Mouse (Mus musculus) hindbrain, embryonic 11.5 days (tissue): Measurements from ENCODE around the gene Dennd2a. TPM values are rescaled to one million over a fixed set of nuclear protein-coding genes. Genes with fewer than 3 reads are reported as not detected.

ENCODE experiments used
- ATAC-seq: fragments of 200-750 bp; cut with Nextera tagmentation; 2 replicates; pipeline ENCODE4 v1.8.0; 2017; ENCODE audit warnings: mild to moderate bottlenecking, moderate TSS enrichment, moderate library complexity; ENCODE audit not compliant: low FRiP score
- DNase-seq: peaks from one replicate; pipeline ENCODE4 v3.0.0-alpha.2; 2015; ENCODE audit warnings: low spot score
- H3K27ac ChIP-seq: fragments of 300-500 bp; sonication (generic); 2 replicates; pipeline ENCODE4 v1.5.1; 2014; ENCODE audit warnings: mild to moderate bottlenecking, low read depth, low read length
- H3K27me3 ChIP-seq: fragments of 300-500 bp; sonication (generic); 2 replicates; pipeline ENCODE4 v1.6.1; 2014; ENCODE audit warnings: mild to moderate bottlenecking, low read length, moderate library complexity, mixed read lengths; ENCODE audit not compliant: control insufficient read depth, insufficient read depth
- H3K36me3 ChIP-seq: fragments of 300-500 bp; sonication (generic); 2 replicates; pipeline ENCODE4 v1.6.1; 2014; ENCODE audit warnings: mild to moderate bottlenecking, low read length, moderate library complexity, mixed read lengths; ENCODE audit not compliant: control insufficient read depth, insufficient read depth
- H3K4me1 ChIP-seq: fragments of 300-500 bp; sonication (generic); replicated peaks from 2 replicates; pipeline ENCODE4 v1.6.1; 2014; ENCODE audit warnings: low read length, mixed read lengths; ENCODE audit not compliant: control insufficient read depth, insufficient read depth
- H3K4me2 ChIP-seq: fragments of 300-500 bp; sonication (generic); replicated peaks from 2 replicates; pipeline ENCODE4 v1.6.1; 2014; ENCODE audit warnings: mild to moderate bottlenecking, low read depth, low read length
- H3K4me3 ChIP-seq: fragments of 300-500 bp; sonication (generic); 2 replicates; pipeline ENCODE4 v1.5.1; 2014; ENCODE audit warnings: low read depth, low read length
- H3K9ac ChIP-seq: fragments of 300-500 bp; sonication (generic); 2 replicates; pipeline ENCODE4 v1.6.1; 2014; ENCODE audit warnings: low read depth, low read length
- H3K9me3 ChIP-seq: fragments of 300-500 bp; sonication (generic); 2 replicates; pipeline ENCODE4 v1.6.1; 2016; ENCODE audit warnings: low read length; ENCODE audit not compliant: control insufficient read depth
- WGBS: fragments of 180-500 bp; shearing (Covaris S2); extraction: QIAGEN DNeasy Blood & Tissue Kit; methylation state at CpG from one replicate; pipeline ENCODE4 v1.1.7; 2014; 5-methylcytosine and 5-hydroxymethylcytosine counted together
- polyA plus RNA-seq: library from polyadenylated mRNA; unstranded; fragments of >200 nt; fragmentation: Nextera tagmentation; extraction: Ambion mirVana; gene quantifications from 2 replicates; pipeline ENCODE4 v1.2.1, GENCODE M21; 2014

Dennd2a gene
- polyA plus RNA-seq, 1 experiment from 2014 or later: 38.8 TPM

GRCm38 (mm10) chr6:39545474-39545873 lies 12.2 kb downstream of the Dennd2a start:
- Histone ChIP-seq H3K9ac (no peak overlapping the region), H3K27ac (no peak overlapping the region)
- no peak for ATAC-seq

GRCm38 (mm10) chr6:39543769-39544420 lies 13.8 kb downstream of the Dennd2a start:
- no peak for ATAC-seq

More at GRCm38 (mm10) chr6:39545474-39545873, 12.2 kb downstream of the Dennd2a start:
- Histone ChIP-seq H3K4me3 (no peak overlapping the region), H3K9me3 (no peaks in the 10 kb centered on the region), H3K4me1 (peaks cover 18% of the 10 kb centered on the region), H3K27me3 (no peaks in the 10 kb centered on the region), H3K4me2 (no peak overlapping the region), H3K36me3 (no peaks in the 10 kb centered on the region)
- no peak for DNase-seq
- 88% methylated on average over 7 of the region's 7 CpGs for WGBS

GRCm38 (mm10) chr6:39542631-39543597 lies 14.8 kb downstream of the Dennd2a start:
- DNase-seq: peak; percentile 77
- no peak overlapping the region for H3K4me3 ChIP-seq
- H3K27ac ChIP-seq: peak overlapping the region; percentile 82
- no peaks in the 10 kb centered on the region for H3K36me3 ChIP-seq
- peaks cover 25% of the 10 kb centered on the region for H3K4me1 ChIP-seq
- H3K9ac ChIP-seq: peak overlapping the region; percentile 15
- peak; percentile 76 for ATAC-seq
- 13% methylated on average over 15 of the region's 15 CpGs for WGBS
- no peaks in the 10 kb centered on the region for H3K27me3 ChIP-seq
- H3K4me2 ChIP-seq: no peak overlapping the region
- no peaks in the 10 kb centered on the region for H3K9me3 ChIP-seq

More at GRCm38 (mm10) chr6:39543769-39544420, 13.8 kb downstream of the Dennd2a start:
- no peak overlapping the region for H3K4me3 ChIP-seq
- no peaks in the 10 kb centered on the region for H3K27me3 ChIP-seq
- H3K36me3 ChIP-seq: no peaks in the 10 kb centered on the region
- H3K4me2 ChIP-seq: no peak overlapping the region
- H3K4me1 ChIP-seq: peaks cover 25% of the 10 kb centered on the region
- peak overlapping the region; percentile 45 for H3K9ac ChIP-seq
- no peak for DNase-seq
- H3K27ac ChIP-seq: peak overlapping the region; percentile 82
- no peaks in the 10 kb centered on the region for H3K9me3 ChIP-seq
- 12% methylated on average over 15 of the region's 15 CpGs for WGBS

DNA sequence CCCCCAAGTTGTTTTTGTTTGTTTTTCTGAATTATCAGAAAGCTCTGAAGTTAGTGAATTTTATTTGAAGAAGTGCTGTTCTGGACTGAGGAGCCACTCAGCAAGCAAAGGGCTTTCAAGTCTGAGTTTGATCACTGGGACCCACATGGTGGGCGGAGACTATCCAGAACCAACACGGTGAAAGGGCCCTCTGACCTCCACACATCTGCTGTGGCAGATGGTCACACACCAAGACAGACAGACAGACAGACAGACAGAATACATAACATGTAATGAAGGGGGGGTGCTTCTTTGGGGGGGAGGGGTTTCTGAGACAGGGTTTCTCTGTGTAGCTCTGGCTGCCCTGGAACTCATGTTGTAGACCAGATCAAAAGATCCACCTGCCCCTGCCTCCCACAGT lies 17.1 kb downstream of the Dennd2a start:
- peak; percentile 34 for DNase-seq
- ATAC-seq: no peak
- Histone ChIP-seq H3K9ac (no peak overlapping the region), H3K27me3 (no peaks in the 10 kb centered on the region), H3K4me3 (no peak overlapping the region), H3K36me3 (no peaks in the 10 kb centered on the region), H3K27ac (peak overlapping the region; percentile 79; the same call in 1 of the 2 replicates), H3K9me3 (no peaks in the 10 kb centered on the region), H3K4me1 (peaks cover 25% of the 10 kb centered on the region), H3K4me2 (no peak overlapping the region)
- WGBS: 40% methylated on average over 2 of the region's 2 CpGs

DNA sequence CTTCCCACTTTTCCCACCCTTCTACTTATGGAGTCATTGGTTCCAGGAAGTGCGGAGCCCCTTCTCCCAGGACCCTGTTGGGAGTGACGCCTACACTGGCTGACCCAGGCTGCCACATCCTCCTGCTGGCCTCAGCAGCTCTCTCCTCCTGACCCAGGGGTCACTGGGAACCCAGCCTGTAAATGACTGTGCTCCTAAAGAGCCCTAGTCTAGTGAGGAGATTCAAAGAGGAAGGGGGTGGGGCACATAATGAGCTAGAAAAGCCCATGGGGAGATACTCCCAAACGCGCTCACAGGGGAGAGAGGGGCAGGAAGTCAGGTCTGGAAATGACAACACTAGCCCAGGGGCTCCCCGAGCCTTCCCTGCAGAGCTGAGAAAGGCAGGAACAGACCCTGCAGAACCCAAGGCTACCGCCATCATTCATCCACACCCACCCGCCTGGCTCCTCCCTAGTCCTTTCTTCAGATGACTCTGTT lies 17.9 kb downstream of the Dennd2a start:
- H3K36me3 ChIP-seq: no peaks in the 10 kb centered on the region
- H3K9ac ChIP-seq: 0 out of 2 replicates have a peak overlapping the region, but pooled peaks have one; percentile 11
- no peak overlapping the region for H3K4me3 ChIP-seq
- H3K4me2 ChIP-seq: peak overlapping the region; percentile 11; the same call in 1 of the 2 replicates
- DNase-seq: peak; percentile 49
- peak; percentile 59 for ATAC-seq
- peak overlapping the region; percentile 79 for H3K27ac ChIP-seq
- H3K4me1 ChIP-seq: peaks cover 25% of the 10 kb centered on the region
- WGBS: 9% methylated on average over 7 of the region's 7 CpGs
- no peaks in the 10 kb centered on the region for H3K9me3 ChIP-seq
- no peaks in the 10 kb centered on the region for H3K27me3 ChIP-seq

DNA sequence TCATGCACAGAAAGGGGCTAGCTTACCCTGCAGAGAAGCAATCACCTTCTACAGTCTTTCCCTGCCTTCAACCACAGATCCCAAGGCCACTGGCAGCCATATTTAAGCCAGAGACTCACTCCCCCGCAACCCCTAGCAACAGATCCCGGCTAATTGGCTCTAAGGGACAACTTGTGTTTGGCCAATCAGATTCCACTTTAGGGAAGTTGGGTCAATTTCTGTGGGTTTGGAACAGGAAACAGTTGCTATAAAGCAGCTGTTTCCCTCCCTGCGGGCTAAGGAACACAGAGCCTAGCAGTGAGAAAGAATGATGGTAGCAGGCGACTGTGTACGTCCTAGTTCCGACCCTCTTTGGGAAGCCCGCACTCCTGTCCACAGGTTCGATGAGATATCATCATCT lies 19.4 kb downstream of the Dennd2a start:
- no peak for DNase-seq
- no peak overlapping the region for H3K4me3 ChIP-seq
- peaks cover 15% of the 10 kb centered on the region for H3K4me1 ChIP-seq
- no peak overlapping the region for H3K4me2 ChIP-seq
- H3K36me3 ChIP-seq: no peaks in the 10 kb centered on the region
- no peaks in the 10 kb centered on the region for H3K9me3 ChIP-seq
- no peak overlapping the region for H3K27ac ChIP-seq
- no peak for ATAC-seq
- 80% methylated on average over 8 of the region's 8 CpGs for WGBS
- no peaks in the 10 kb centered on the region for H3K27me3 ChIP-seq
- no peak overlapping the region for H3K9ac ChIP-seq

DNA sequence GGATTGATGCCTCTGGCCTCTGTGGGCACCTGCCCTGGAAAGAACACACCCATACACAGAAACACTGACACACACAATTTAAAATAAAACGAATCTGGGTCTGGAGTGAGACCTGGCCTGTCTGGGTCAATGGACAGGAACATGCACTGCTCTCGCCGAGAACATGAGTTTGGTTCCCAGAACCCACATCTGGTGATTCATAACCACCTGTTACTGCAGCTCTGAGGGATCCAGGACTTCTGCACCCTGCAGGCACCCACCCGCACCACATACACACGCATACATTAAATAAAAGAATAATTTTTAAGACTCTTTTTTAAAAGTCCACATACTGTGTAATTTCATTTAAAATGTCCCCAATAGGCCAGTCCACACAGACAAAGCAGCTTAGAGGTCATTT lies 20.4 kb downstream of the Dennd2a start:
- Histone ChIP-seq H3K9ac (no peak overlapping the region), H3K27ac (no peak overlapping the region), H3K9me3 (no peaks in the 10 kb centered on the region), H3K27me3 (no peaks in the 10 kb centered on the region), H3K4me2 (no peak overlapping the region), H3K4me1 (peaks cover 9% of the 10 kb centered on the region), H3K4me3 (no peak overlapping the region), H3K36me3 (no peaks in the 10 kb centered on the region)
- ATAC-seq: no peak
- no peak for DNase-seq
- WGBS: 89% methylated on average over 5 of the region's 5 CpGs

GRCm38 (mm10) chr6:39536621-39537020 lies 21.0 kb downstream of the Dennd2a start:
- ATAC-seq: no peak
- Histone ChIP-seq H3K9me3 (no peaks in the 10 kb centered on the region), H3K4me3 (no peak overlapping the region), H3K4me1 (peaks cover 9% of the 10 kb centered on the region), H3K27me3 (no peaks in the 10 kb centered on the region), H3K27ac (no peak overlapping the region), H3K9ac (no peak overlapping the region), H3K4me2 (no peak overlapping the region), H3K36me3 (no peaks in the 10 kb centered on the region)
- DNase-seq: no peak
- 50% methylated on average over 1 of the region's 1 CpGs for WGBS
